Mouse (Mus musculus): ENCODE data around the gene Gatad2a.

Gatad2a gene

GRCm38 (mm10) chr8:69938245-69938982 lies 57.8 kb downstream of the Gatad2a start:
- in situ Hi-C loops (cut with MboI; ENCODE audit: low sequenced_read_pairs) = no loop called here

GRCm38 (mm10) chr8:69937466-69937865 lies 58.7 kb downstream of the Gatad2a start:
- in situ Hi-C loops (cut with MboI; ENCODE audit: low sequenced_read_pairs) = no loop called here

- in situ Hi-C loops (cut with MboI; ENCODE audit: low sequenced_read_pairs) = no loop called here
Observed at GRCm38 (mm10) chr8:69936050-69936794, 60.0 kb downstream of the Gatad2a start.

GRCm38 (mm10) chr8:69935431-69935830 lies 60.8 kb downstream of the Gatad2a start:
- in situ Hi-C loops (cut with MboI; ENCODE audit: low sequenced_read_pairs) = no loop called here

GRCm38 (mm10) chr8:69934582-69934981 lies 61.6 kb downstream of the Gatad2a start:
- in situ Hi-C loops (cut with MboI; ENCODE audit: low sequenced_read_pairs) = no loop called here

GRCm38 (mm10) chr8:69933811-69934210 lies 62.4 kb downstream of the Gatad2a start:
- in situ Hi-C loops (cut with MboI; ENCODE audit: low sequenced_read_pairs) = no loop called here

GRCm38 (mm10) chr8:69926901-69927300 lies 69.3 kb downstream of the Gatad2a start:
- in situ Hi-C loops (cut with MboI; ENCODE audit: low sequenced_read_pairs) = no loop called here

GRCm38 (mm10) chr8:69923986-69924385 lies 72.2 kb downstream of the Gatad2a start:
- in situ Hi-C loops (cut with MboI; ENCODE audit: low sequenced_read_pairs) = no loop called here

- in situ Hi-C loops (cut with MboI; ENCODE audit: low sequenced_read_pairs) = no loop called here
Observed at GRCm38 (mm10) chr8:69921141-69921540, 75.0 kb downstream of the Gatad2a start.

- in situ Hi-C loops (cut with MboI; ENCODE audit: low sequenced_read_pairs) = loop anchor here (5.0 kb wide), 1 partner anchor 82 kb away; no protein-coding TSS in a partner anchor
Observed at GRCm38 (mm10) chr8:69919876-69920662, 76.1 kb downstream of the Gatad2a start.

GRCm38 (mm10) chr8:69919010-69919409 lies 77.2 kb downstream of the Gatad2a start:
- in situ Hi-C loops (cut with MboI; ENCODE audit: low sequenced_read_pairs) = loop anchor here (5.0 kb wide), 1 partner anchor 83 kb away; no protein-coding TSS in a partner anchor

GRCm38 (mm10) chr8:69918506-69918905 lies 77.7 kb downstream of the Gatad2a start:
- in situ Hi-C loops (cut with MboI; ENCODE audit: low sequenced_read_pairs) = loop anchor here (5.0 kb wide), 1 partner anchor 84 kb away; no protein-coding TSS in a partner anchor

GRCm38 (mm10) chr8:69915748-69916147 lies 80.4 kb downstream of the Gatad2a start:
- in situ Hi-C loops (cut with MboI; ENCODE audit: low sequenced_read_pairs) = loop anchor here (5.0 kb wide), 1 partner anchor 87 kb away; no protein-coding TSS in a partner anchor

GRCm38 (mm10) chr8:69914526-69914925 lies 81.7 kb downstream of the Gatad2a start:
- in situ Hi-C loops (cut with MboI; ENCODE audit: low sequenced_read_pairs) = no loop called here

- in situ Hi-C loops (cut with MboI; ENCODE audit: low sequenced_read_pairs) = no loop called here
Observed at GRCm38 (mm10) chr8:69912478-69913074, 83.6 kb downstream of the Gatad2a start.

- in situ Hi-C loops (cut with MboI; ENCODE audit: low sequenced_read_pairs) = no loop called here
Observed at GRCm38 (mm10) chr8:69911917-69912316, 84.3 kb downstream of the Gatad2a start.

GRCm38 (mm10) chr8:69907106-69907505 lies 89.1 kb downstream of the Gatad2a start:
- in situ Hi-C loops (cut with MboI; ENCODE audit: low sequenced_read_pairs) = no loop called here

GRCm38 (mm10) chr8:69906260-69906659 lies 89.9 kb downstream of the Gatad2a start:
- in situ Hi-C loops (cut with MboI; ENCODE audit: low sequenced_read_pairs) = no loop called here

GRCm38 (mm10) chr8:69904096-69904495 lies 92.1 kb downstream of the Gatad2a start:
- in situ Hi-C loops (cut with MboI; ENCODE audit: low sequenced_read_pairs) = no loop called here

GRCm38 (mm10) chr8:69903063-69903542 lies 93.1 kb downstream of the Gatad2a start:
- in situ Hi-C loops (cut with MboI; ENCODE audit: low sequenced_read_pairs) = no loop called here
